Mouse (Mus musculus) testis, adult 2 months (tissue): ENCODE results near the gene Mblac2. TPM values are rescaled to one million over a fixed set of nuclear protein-coding genes. Genes with fewer than 3 reads are reported as not detected.

Experiments
- H3K27ac ChIP-seq: fragments of 200-500 bp; 2 replicates; pipeline ENCODE4 v1.5.1; 2012; ENCODE audit warnings: low read depth, low read length; ENCODE audit not compliant: control insufficient read depth, insufficient read depth
- H3K27me3 ChIP-seq: fragments of 200-500 bp; 2 replicates; pipeline ENCODE4 v1.6.1; 2012; ENCODE audit warnings: mild to moderate bottlenecking, low read length, moderate library complexity; ENCODE audit not compliant: control insufficient read depth, insufficient read depth
- H3K36me3 ChIP-seq: fragments of 200-500 bp; 2 replicates; pipeline ENCODE4 v1.6.1; 2012; ENCODE audit warnings: mild to moderate bottlenecking, low read length; ENCODE audit not compliant: control insufficient read depth, insufficient read depth
- H3K4me1 ChIP-seq: fragments of 200-500 bp; 2 replicates; pipeline ENCODE4 v1.6.1; 2012; ENCODE audit warnings: low read length; ENCODE audit not compliant: control insufficient read depth, insufficient read depth
- H3K4me3 ChIP-seq: fragments of 200-500 bp; 2 replicates; pipeline ENCODE4 v1.5.1; 2012; ENCODE audit warnings: low read depth, mild to moderate bottlenecking, low read length, moderate library complexity, mixed read lengths; ENCODE audit not compliant: control insufficient read depth
- CTCF ChIP-seq: fragments of 200-500 bp; IDR thresholded peaks from 2 replicates; pipeline ENCODE4 v1.5.1; 2012; ENCODE audit warnings: low read depth, mild to moderate bottlenecking, inconsistent platforms, low read length, moderate library complexity; ENCODE audit not compliant: control insufficient read depth, insufficient read depth, insufficient replicate concordance
- POLR2A ChIP-seq: fragments of 200-500 bp; IDR thresholded peaks from 2 replicates; pipeline ENCODE4 v1.6.1; 2012; ENCODE audit warnings: low read depth, mild to moderate bottlenecking, inconsistent platforms, low read length, moderate library complexity; ENCODE audit not compliant: control insufficient read depth
- polyA plus RNA-seq: library from polyadenylated mRNA; depleted of rRNA; stranded (reverse); fragments of >200 nt; gene quantifications from 2 replicates; pipeline ENCODE4 v1.2.3, GENCODE M21; 2012

Gene Mblac2
- polyA plus RNA-seq, 1 experiment, result 3.3 TPM

DNA sequence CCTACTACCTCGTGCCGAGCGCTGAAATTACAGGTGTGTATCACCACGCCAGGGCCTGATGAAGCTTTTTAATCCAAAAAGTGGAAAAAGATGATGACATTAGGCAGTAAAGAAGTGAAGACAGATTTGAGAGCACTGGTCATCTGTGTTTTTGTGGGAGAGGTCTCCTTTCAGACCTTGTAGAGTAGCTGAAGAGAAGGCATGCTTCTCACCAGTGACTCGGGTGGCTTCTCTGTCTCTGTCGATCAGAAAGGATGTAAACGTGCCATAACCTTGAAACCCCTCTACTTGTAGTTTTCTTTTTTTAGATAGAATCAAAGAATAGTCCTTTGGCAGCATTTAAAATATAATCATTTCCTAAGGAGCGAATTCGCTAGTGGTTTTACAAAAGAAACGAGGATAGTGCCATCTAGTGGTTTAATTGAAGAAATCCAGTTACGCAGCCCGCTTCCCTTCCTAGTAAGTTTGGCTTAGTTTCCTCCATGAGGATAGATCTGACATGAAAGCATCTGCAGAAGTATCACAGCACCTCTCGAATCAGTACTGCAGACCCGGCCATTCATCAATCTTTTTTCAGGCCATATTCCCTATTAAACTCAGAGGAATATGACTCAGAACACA lies 50.5 kb downstream of the Mblac2 start:
- TF ChIP-seq CTCF (peak; percentile 10; the same call in 1 of the 2 replicates), POLR2A (no peak)

DNA sequence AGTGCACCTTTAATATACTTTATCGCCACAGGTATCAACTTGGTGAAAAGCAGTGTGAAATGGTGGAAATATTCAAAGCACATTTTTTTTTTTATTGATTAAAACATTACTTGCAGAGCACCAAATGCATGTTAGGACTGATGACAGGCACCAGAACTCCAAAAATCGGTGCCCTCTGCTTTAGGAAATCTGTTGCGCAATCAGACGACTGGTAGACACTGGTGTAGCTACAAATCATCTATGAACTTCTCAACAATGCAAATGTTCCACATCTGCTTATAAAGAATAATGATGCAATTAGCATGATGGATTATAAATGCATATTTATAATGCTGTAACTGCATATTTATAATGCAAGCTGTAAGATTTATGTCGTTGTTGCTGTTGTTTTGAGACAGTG lies 53.0 kb downstream of the Mblac2 start:
- Histone ChIP-seq H3K36me3 (no peaks in the 10 kb centered on the region), H3K27me3 (no peaks in the 10 kb centered on the region), H3K4me1 (no peaks in the 10 kb centered on the region), H3K4me3 (no peak overlapping the region), H3K27ac (no peak overlapping the region)
- TF ChIP-seq POLR2A (no peak), CTCF (no peak)

More for the DNA sequence above, 50.5 kb downstream of the Mblac2 start:
- Histone ChIP-seq H3K27me3 (no peaks in the 10 kb centered on the region), H3K4me1 (no peaks in the 10 kb centered on the region), H3K27ac (no peak overlapping the region), H3K36me3 (no peaks in the 10 kb centered on the region), H3K4me3 (no peak overlapping the region)

DNA sequence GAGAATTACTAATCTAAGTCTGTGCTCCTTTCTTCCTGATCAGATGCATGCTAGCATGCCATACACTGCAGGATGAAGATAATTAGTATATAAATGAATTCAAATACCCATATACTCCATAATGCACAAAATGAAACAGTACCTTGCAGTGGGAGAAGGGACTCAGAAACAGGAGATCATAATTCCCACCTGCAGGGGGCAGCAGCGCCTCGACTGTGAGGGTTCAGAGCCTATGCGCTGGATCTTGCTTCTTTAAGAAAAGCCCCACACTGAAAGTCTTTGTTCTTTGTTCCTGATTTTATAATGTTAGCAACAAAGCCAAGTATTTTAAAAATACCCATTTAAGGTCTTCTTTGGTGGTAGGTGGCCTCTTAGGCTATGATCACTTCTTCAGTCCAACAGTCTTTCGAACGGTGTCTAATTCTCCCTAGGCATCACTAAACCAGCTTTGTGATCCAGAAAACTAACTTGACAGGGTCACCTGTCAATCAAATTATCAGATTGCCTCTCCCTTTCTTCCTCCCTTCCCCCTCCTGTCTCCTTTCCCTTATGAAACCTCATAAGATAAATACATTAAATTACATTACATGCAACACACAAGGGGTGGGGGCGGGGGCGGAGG lies 56.0 kb downstream of the Mblac2 start:
- Histone ChIP-seq H3K4me3 (no peak overlapping the region), H3K27ac (no peak overlapping the region), H3K27me3 (no peaks in the 10 kb centered on the region), H3K36me3 (no peaks in the 10 kb centered on the region), H3K4me1 (no peaks in the 10 kb centered on the region; the same call in 1 of the 2 replicates)
- TF ChIP-seq POLR2A, result no peak
- peak; percentile 62; the same call in 1 of the 2 replicates for TF ChIP-seq CTCF

DNA sequence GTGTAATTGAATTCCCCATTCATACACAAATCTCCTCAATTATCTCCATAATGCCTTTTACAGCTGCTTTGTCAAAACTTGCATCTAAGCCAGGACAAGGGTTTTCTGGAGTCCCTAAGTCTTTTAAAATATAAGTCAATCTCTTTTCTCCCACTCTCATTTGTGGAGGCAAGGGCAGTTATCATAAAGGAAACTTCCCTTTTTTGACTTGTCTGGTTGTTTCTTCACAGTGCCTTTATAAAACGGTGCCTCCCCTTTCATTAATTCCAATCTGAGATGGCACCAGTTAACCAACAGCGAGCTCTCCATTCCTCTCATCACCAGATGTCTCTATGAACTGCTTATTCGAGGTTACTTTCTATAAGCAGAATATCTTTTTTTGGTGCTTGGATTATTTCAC lies 65.1 kb downstream of the Mblac2 start:
- Histone ChIP-seq H3K36me3 (no peaks in the 10 kb centered on the region), H3K4me3 (no peak overlapping the region), H3K27me3 (no peaks in the 10 kb centered on the region), H3K27ac (no peak overlapping the region), H3K4me1 (no peaks in the 10 kb centered on the region; the same call in 1 of the 2 replicates)
- TF ChIP-seq CTCF (no peak), POLR2A (no peak)

DNA sequence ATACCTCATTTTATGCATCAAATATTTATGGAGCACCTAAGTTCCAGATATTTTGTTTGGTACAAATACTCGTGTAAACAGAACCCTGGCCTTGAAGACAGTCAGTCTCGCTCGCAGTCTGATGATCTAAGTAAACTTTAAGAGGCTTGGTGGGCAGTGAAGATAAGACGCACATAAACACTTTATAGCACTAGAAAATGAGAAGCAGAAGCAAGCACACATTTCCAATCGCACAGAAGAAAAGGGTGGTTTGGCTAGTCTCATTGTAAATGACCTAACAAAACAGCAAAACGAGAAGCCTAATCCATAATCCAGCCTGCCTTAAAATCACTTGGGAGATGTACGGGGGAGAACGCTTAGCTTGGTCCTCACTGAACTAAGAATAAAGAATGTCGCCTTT lies 71.3 kb downstream of the Mblac2 start:
- Histone ChIP-seq H3K27me3 (no peaks in the 10 kb centered on the region), H3K4me1 (peaks cover 2% of the 10 kb centered on the region; the same call in 1 of the 2 replicates), H3K36me3 (no peaks in the 10 kb centered on the region; the same call in 1 of the 2 replicates), H3K4me3 (peak overlapping the region; percentile 95), H3K27ac (peak overlapping the region; percentile 99)
- TF ChIP-seq POLR2A (no peak), CTCF (no peak)

DNA sequence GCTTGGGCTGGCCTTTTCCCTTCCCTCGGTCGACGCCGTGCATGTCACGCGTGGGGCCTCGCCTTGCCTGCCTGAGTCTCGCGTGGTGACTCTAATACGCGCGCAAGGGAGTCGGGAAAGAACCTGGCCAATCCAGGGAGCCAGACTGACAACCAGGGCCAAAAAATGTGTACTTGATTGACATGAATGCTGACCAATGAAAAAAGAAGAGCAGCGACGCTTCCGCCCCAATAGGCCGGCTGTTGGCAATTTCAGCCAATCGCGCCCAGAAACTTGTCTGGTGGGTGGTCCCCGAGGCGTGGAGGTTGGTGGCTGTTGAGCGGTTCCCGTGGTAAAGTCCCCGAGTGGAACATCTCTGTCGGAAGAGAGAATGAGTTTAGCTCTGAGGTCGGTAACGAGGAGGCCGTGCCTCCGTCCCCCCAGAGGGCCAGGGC lies 71.8 kb downstream of the Mblac2 start, which contains the start of gene Cetn3:
Gene Cetn3 (plus strand): TSS at position 107 of the 434 bp plus-strand sequence.
- H3K4me1 ChIP-seq, result peaks cover 2% of the 10 kb centered on the region; the same call in 1 of the 2 replicates
- H3K4me3 ChIP-seq, result peak within 1 kb of the TSS; percentile 95
- TF ChIP-seq POLR2A, result peak; percentile 49; the same call in 1 of the 2 replicates
- TF ChIP-seq CTCF, result no peak
- no peaks in the 10 kb centered on the region for H3K27me3 ChIP-seq
- no peaks in the 10 kb centered on the region; the same call in 1 of the 2 replicates for H3K36me3 ChIP-seq
- peak within 1 kb of the TSS; percentile 99 for H3K27ac ChIP-seq

DNA sequence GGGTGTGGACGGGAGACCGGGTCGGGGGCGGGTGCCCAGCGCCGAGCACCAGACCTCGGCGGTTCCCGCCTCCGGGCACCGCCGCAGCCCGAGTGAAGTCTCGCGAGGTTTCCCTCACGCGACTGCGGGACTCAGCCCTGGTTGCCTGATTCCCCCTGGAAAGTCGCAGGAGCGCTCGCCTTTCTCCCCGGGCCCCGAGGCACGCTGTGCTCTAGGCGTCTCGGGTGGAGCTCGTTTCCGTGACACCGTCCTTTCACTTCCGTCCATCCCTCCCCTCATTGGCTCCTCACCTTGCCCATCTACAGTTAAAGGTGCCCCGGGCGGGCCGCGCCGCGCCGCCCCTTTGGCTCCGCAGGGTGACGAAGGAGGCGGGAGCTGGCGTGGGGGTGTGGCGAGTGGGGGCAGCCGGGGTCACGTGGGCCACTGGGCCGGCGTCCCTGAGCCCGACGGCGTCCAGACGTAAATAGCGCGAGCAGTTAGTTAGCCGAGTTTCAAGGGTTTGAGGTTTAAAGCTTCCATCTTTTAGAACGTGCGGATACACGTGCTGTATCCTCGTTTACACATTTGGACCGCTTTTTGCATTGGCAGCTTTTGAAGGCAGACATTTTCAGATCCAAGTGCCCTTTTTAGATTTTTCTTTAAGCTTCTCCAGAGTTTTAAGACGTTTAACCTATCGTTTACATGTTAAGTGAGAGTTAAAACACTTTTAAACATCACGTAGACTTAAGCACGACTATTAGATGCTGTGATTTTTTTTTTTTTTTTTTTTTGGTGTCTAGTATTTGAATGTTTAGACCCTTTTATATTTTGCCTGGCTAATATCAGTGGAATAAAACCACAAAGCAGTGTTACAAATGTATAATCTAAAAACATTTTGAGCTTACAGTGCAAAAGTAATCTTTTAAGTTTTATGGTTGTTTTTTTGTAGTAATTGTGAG lies 72.5 kb downstream of the Mblac2 start:
- Histone ChIP-seq H3K4me1 (peaks cover 2% of the 10 kb centered on the region; the same call in 1 of the 2 replicates), H3K36me3 (no peaks in the 10 kb centered on the region; the same call in 1 of the 2 replicates), H3K27ac (peak overlapping the region; percentile 99), H3K27me3 (no peaks in the 10 kb centered on the region), H3K4me3 (peak overlapping the region; percentile 95)
- TF ChIP-seq POLR2A, result peak; percentile 28
- no peak for TF ChIP-seq CTCF
